Mouse (Mus musculus) neural tube, embryonic 15.5 days (tissue): ENCODE results near the gene Ankrd11. TPM values are rescaled to one million over a fixed set of nuclear protein-coding genes. Genes with fewer than 3 reads are reported as not detected.
"Not testable (repeated sequence)": the region's sequence is repeated elsewhere in the genome, so short reads cannot be mapped to it uniquely, and the experiment has no call there.

Source experiments
- ATAC-seq: fragments of 200-750 bp; cut with Nextera tagmentation; 2 replicates; pipeline ENCODE4 v1.8.0; 2017; ENCODE audit warnings: mild to moderate bottlenecking, moderate TSS enrichment, moderate library complexity; ENCODE audit not compliant: low FRiP score
- H3K27ac ChIP-seq: fragments of 300-500 bp; sonication (generic); replicated peaks from 2 replicates; pipeline ENCODE4 v1.5.1; 2015; ENCODE audit warnings: mild to moderate bottlenecking, inconsistent platforms
- H3K27me3 ChIP-seq: fragments of 300-500 bp; sonication (generic); replicated peaks from 2 replicates; pipeline ENCODE4 v1.6.1; 2015; ENCODE audit warnings: inconsistent platforms
- H3K36me3 ChIP-seq: fragments of 300-500 bp; sonication (generic); 2 replicates; pipeline ENCODE4 v1.6.1; 2015; ENCODE audit warnings: inconsistent platforms
- H3K4me1 ChIP-seq: fragments of 300-500 bp; sonication (generic); 2 replicates; pipeline ENCODE4 v1.6.1; 2015; ENCODE audit warnings: inconsistent platforms
- H3K4me2 ChIP-seq: fragments of 300-500 bp; sonication (generic); 2 replicates; pipeline ENCODE4 v1.6.1; 2015; ENCODE audit warnings: inconsistent platforms, mild to moderate bottlenecking, moderate library complexity
- H3K4me3 ChIP-seq: fragments of 300-500 bp; sonication (generic); replicated peaks from 2 replicates; pipeline ENCODE4 v1.5.1; 2015; ENCODE audit warnings: mild to moderate bottlenecking, inconsistent platforms
- H3K9ac ChIP-seq: fragments of 300-500 bp; sonication (generic); replicated peaks from 2 replicates; pipeline ENCODE4 v1.6.1; 2015; ENCODE audit warnings: mild to moderate bottlenecking, inconsistent platforms
- H3K9me3 ChIP-seq: fragments of 300-500 bp; sonication (generic); replicated peaks from 2 replicates; pipeline ENCODE4 v1.6.1; 2016; ENCODE audit warnings: inconsistent platforms
- WGBS: fragments of 180-500 bp; shearing (Covaris S2); methylation state at CpG from one replicate; pipeline ENCODE4 v1.1.7; 2015; ENCODE audit warnings: mixed read lengths; 5-methylcytosine and 5-hydroxymethylcytosine counted together
- polyA plus RNA-seq: library from polyadenylated mRNA; unstranded; fragments of >200 nt; fragmentation: Nextera tagmentation; extraction: Ambion mirVana; gene quantifications from 2 replicates; pipeline ENCODE4 v1.2.1, GENCODE M21; 2015

The Ankrd11 gene
- polyA plus RNA-seq, 1 experiment from 2014 or later = 59.9 TPM

GRCm38 (mm10) chr8:123038351-123038750, 3.7 kb downstream of the Ankrd11 start:
- Histone ChIP-seq H3K9ac (no peak overlapping the region), H3K36me3 (no peaks in the 10 kb centered on the region), H3K9me3 (no peaks in the 10 kb centered on the region), H3K27ac (no peak overlapping the region), H3K4me1 (peaks cover 52% of the 10 kb centered on the region), H3K27me3 (no peaks in the 10 kb centered on the region), H3K4me2 (no peak overlapping the region), H3K4me3 (no peak overlapping the region)
- WGBS = 63% methylated on average over 2 of the region's 2 CpGs
- ATAC-seq = no peak

GRCm38 (mm10) chr8:123037487-123037886, 4.6 kb downstream of the Ankrd11 start:
- 85% methylated on average over 11 of the region's 11 CpGs for WGBS
- no peak overlapping the region for H3K4me3 ChIP-seq
- no peak overlapping the region for H3K4me2 ChIP-seq
- peaks cover 52% of the 10 kb centered on the region for H3K4me1 ChIP-seq
- H3K9me3 ChIP-seq = no peaks in the 10 kb centered on the region
- H3K27me3 ChIP-seq = no peaks in the 10 kb centered on the region
- no peak for ATAC-seq
- no peaks in the 10 kb centered on the region for H3K36me3 ChIP-seq
- no peak overlapping the region for H3K27ac ChIP-seq
- H3K9ac ChIP-seq = no peak overlapping the region

- Histone ChIP-seq H3K36me3 (no peaks in the 10 kb centered on the region), H3K4me1 (peaks cover 56% of the 10 kb centered on the region), H3K9me3 (no peaks in the 10 kb centered on the region), H3K9ac (no peak overlapping the region), H3K4me2 (no peak overlapping the region), H3K27ac (no peak overlapping the region), H3K4me3 (no peak overlapping the region), H3K27me3 (no peaks in the 10 kb centered on the region)
- WGBS = 64% methylated on average over 3 of the region's 3 CpGs
- ATAC-seq = no peak
These were observed 5.1 kb downstream of the Ankrd11 start for GRCm38 (mm10) chr8:123036956-123037355.

GRCm38 (mm10) chr8:123034171-123034570, 7.9 kb downstream of the Ankrd11 start:
- ATAC-seq = no peak
- no peaks in the 10 kb centered on the region for H3K9me3 ChIP-seq
- H3K4me3 ChIP-seq = no peak overlapping the region
- H3K4me2 ChIP-seq = no peak overlapping the region
- no peak overlapping the region for H3K9ac ChIP-seq
- no peak overlapping the region for H3K27ac ChIP-seq
- H3K36me3 ChIP-seq = no peaks in the 10 kb centered on the region
- H3K4me1 ChIP-seq = peaks cover 40% of the 10 kb centered on the region
- 81% methylated on average over 6 of the region's 6 CpGs for WGBS
- H3K27me3 ChIP-seq = no peaks in the 10 kb centered on the region

GRCm38 (mm10) chr8:123033431-123033830, 8.6 kb downstream of the Ankrd11 start:
- Histone ChIP-seq H3K9me3 (no peaks in the 10 kb centered on the region), H3K27me3 (no peaks in the 10 kb centered on the region), H3K4me1 (peaks cover 34% of the 10 kb centered on the region), H3K36me3 (no peaks in the 10 kb centered on the region), H3K27ac (no peak overlapping the region), H3K9ac (no peak overlapping the region), H3K4me3 (no peak overlapping the region), H3K4me2 (no peak overlapping the region)
- no peak for ATAC-seq

GRCm38 (mm10) chr8:123032730-123033129, 9.3 kb downstream of the Ankrd11 start:
- Histone ChIP-seq H3K36me3 (no peaks in the 10 kb centered on the region), H3K4me1 (peaks cover 30% of the 10 kb centered on the region), H3K27ac (no peak overlapping the region)

GRCm38 (mm10) chr8:123031321-123031978, 10.6 kb downstream of the Ankrd11 start:
- Histone ChIP-seq H3K4me1 (peaks cover 25% of the 10 kb centered on the region), H3K9ac (no peak overlapping the region), H3K27ac (no peak overlapping the region), H3K27me3 (no peaks in the 10 kb centered on the region), H3K9me3 (no peaks in the 10 kb centered on the region), H3K4me2 (no peak overlapping the region), H3K4me3 (no peak overlapping the region), H3K36me3 (no peaks in the 10 kb centered on the region)
- no peak for ATAC-seq
- 90% methylated on average over 7 of the region's 7 CpGs for WGBS

More at GRCm38 (mm10) chr8:123032730-123033129, 9.3 kb downstream of the Ankrd11 start:
- H3K4me3 ChIP-seq = no peak overlapping the region
- H3K9me3 ChIP-seq = no peaks in the 10 kb centered on the region
- ATAC-seq = no peak
- H3K4me2 ChIP-seq = no peak overlapping the region
- no peaks in the 10 kb centered on the region for H3K27me3 ChIP-seq
- H3K9ac ChIP-seq = no peak overlapping the region

GRCm38 (mm10) chr8:123030091-123030490, 12.0 kb downstream of the Ankrd11 start:
- peaks cover 25% of the 10 kb centered on the region for H3K4me1 ChIP-seq
- H3K9ac ChIP-seq, H3K27ac ChIP-seq, H3K36me3 ChIP-seq, H3K9me3 ChIP-seq, H3K4me2 ChIP-seq, ATAC-seq, H3K27me3 ChIP-seq, H3K4me3 ChIP-seq: not testable (repeated sequence)
- WGBS = 81% methylated on average over 5 of the region's 5 CpGs

- H3K4me1 ChIP-seq = 0 out of 2 replicates have a peak, but pooled peaks cover 13% of the 10 kb centered on the region
- no peak overlapping the region for H3K9ac ChIP-seq
- no peak for ATAC-seq
- no peak overlapping the region for H3K4me3 ChIP-seq
- H3K27me3 ChIP-seq = no peaks in the 10 kb centered on the region
- no peaks in the 10 kb centered on the region for H3K9me3 ChIP-seq
- H3K36me3 ChIP-seq = no peaks in the 10 kb centered on the region
- H3K27ac ChIP-seq = no peak overlapping the region
- no peak overlapping the region for H3K4me2 ChIP-seq
- 93% methylated on average over 8 of the region's 8 CpGs for WGBS
These were observed 14.3 kb downstream of the Ankrd11 start for GRCm38 (mm10) chr8:123027786-123028185.

GRCm38 (mm10) chr8:123025951-123026351, 16.1 kb downstream of the Ankrd11 start:
- Histone ChIP-seq H3K4me3 (no peak overlapping the region), H3K36me3 (no peaks in the 10 kb centered on the region), H3K27ac (no peak overlapping the region), H3K4me1 (peaks cover 15% of the 10 kb centered on the region), H3K27me3 (no peaks in the 10 kb centered on the region), H3K4me2 (no peak overlapping the region), H3K9me3 (no peaks in the 10 kb centered on the region), H3K9ac (no peak overlapping the region)
- 80% methylated on average over 3 of the region's 3 CpGs for WGBS
- ATAC-seq = no peak

- Histone ChIP-seq H3K9me3 (no peaks in the 10 kb centered on the region), H3K4me2 (no peak overlapping the region), H3K27me3 (no peaks in the 10 kb centered on the region), H3K27ac (no peak overlapping the region), H3K36me3 (no peaks in the 10 kb centered on the region), H3K9ac (no peak overlapping the region), H3K4me3 (no peak overlapping the region), H3K4me1 (peaks cover 28% of the 10 kb centered on the region)
- ATAC-seq = no peak
- WGBS = 95% methylated on average over 2 of the region's 2 CpGs
These were observed 17.9 kb downstream of the Ankrd11 start for GRCm38 (mm10) chr8:123024226-123024625.

- H3K36me3 ChIP-seq = no peaks in the 10 kb centered on the region
- H3K27ac ChIP-seq = no peak overlapping the region
- H3K4me2 ChIP-seq = no peak overlapping the region
- no peak overlapping the region for H3K9ac ChIP-seq
- no peaks in the 10 kb centered on the region for H3K9me3 ChIP-seq
- WGBS = 79% methylated on average over 3 of the region's 3 CpGs
- H3K4me1 ChIP-seq = peaks cover 41% of the 10 kb centered on the region
- H3K4me3 ChIP-seq = no peak overlapping the region
- H3K27me3 ChIP-seq = no peaks in the 10 kb centered on the region
- ATAC-seq = no peak
These were observed 19.4 kb downstream of the Ankrd11 start for GRCm38 (mm10) chr8:123022727-123023126.
